ENCODE assay signal across 8 mouse cellular contexts in the genomic region with DNA sequence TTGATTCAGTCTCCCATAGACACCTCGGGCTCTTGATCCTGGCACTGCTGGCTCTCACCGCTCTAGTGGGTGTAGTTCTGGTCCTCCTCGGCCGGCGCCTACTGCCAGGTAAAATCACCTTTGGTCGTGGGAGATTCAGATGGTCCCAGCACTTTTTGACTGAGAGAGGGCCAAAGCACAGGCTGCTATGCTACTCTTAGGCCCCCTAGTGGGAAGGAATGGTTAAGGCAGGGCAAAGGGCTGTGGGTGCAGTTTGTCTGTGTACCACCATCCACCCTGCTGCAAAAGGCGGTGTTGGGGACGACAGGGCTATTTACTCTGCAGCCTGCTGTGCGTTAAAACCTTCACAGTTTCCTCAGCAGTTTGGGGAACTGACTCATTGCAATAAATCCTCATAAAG. TPM values are rescaled to one million over a fixed set of nuclear protein-coding genes. Genes with fewer than 3 reads are reported as not detected.
DNase-seq lines count a peak whose midpoint lies in the region; ATAC-seq lines count a peak whose summit lies in the region.

No protein-coding gene starts in this region.

- H3K36me3 ChIP-seq in embryonic facial prominence, embryonic 10.5 days (replicated peaks): no peaks in the 10 kb centered on the region
- no peaks in the 10 kb centered on the region for H3K36me3 ChIP-seq in heart, embryonic 10.5 days
- no peaks in the 10 kb centered on the region for H3K36me3 ChIP-seq in liver, embryonic 15.5 days (replicated peaks)
- no peaks in the 10 kb centered on the region for H3K36me3 ChIP-seq in stomach, embryonic 16.5 days (ENCODE audit: control insufficient read depth, insufficient read depth, low read length)

- DNase-seq in CD4-positive, CD25-positive, alpha-beta regulatory T cell, adult 2 months (ENCODE audit: low read depth, low spot score): peak; percentile 86
- peak; percentile 43 for DNase-seq in adrenal gland, adult 8-10 months
- peak; percentile 79 for DNase-seq in embryonic facial prominence, embryonic 10.5 days (ENCODE audit: low spot score)
- peak; percentile 88 for DNase-seq in heart, embryonic 10.5 days (ENCODE audit: low spot score)
- peak; percentile 90 for DNase-seq in kidney, adult 9 months
- peak; percentile 62 for DNase-seq in neural tube, embryonic 10.5 days (ENCODE audit: extremely low spot score, low spot score)

- no peaks in the 10 kb centered on the region for H3K9me3 ChIP-seq in embryonic facial prominence, embryonic 10.5 days
- no peaks in the 10 kb centered on the region for H3K9me3 ChIP-seq in heart, embryonic 10.5 days
- H3K9me3 ChIP-seq in liver, embryonic 15.5 days (replicated peaks): no peaks in the 10 kb centered on the region
- H3K9me3 ChIP-seq in stomach, embryonic 16.5 days (replicated peaks; ENCODE audit: control insufficient read depth, low read length): no peaks in the 10 kb centered on the region

- 0 out of 2 replicates have a peak overlapping the region, but pooled peaks have one; percentile 18 for H3K9ac ChIP-seq in liver, embryonic 15.5 days
- peak overlapping the region; percentile 38 for H3K9ac ChIP-seq in stomach, embryonic 16.5 days (ENCODE audit: low read length)

- peak overlapping the region; percentile 57; the same call in 1 of the 2 replicates for H3K27ac ChIP-seq in embryonic facial prominence, embryonic 10.5 days (replicated peaks)
- 0 out of 2 replicates have a peak overlapping the region, but pooled peaks have one; percentile 65 for H3K27ac ChIP-seq in heart, embryonic 10.5 days
- H3K27ac ChIP-seq in liver, embryonic 15.5 days (replicated peaks): no peak overlapping the region
- no peak overlapping the region for H3K27ac ChIP-seq in stomach, embryonic 16.5 days (ENCODE audit: low read length)

- 7% methylated on average over 9 of the region's 9 CpGs for WGBS in embryonic facial prominence, embryonic 10.5 days
- 6% methylated on average over 9 of the region's 9 CpGs for WGBS in heart, embryonic 10.5 days
- 3% methylated on average over 9 of the region's 9 CpGs for WGBS in liver, embryonic 15.5 days (ENCODE audit: insufficient replicate concordance)
- WGBS in stomach, embryonic 16.5 days: 5% methylated on average over 9 of the region's 9 CpGs

- H3K4me2 ChIP-seq in liver, embryonic 15.5 days: peak overlapping the region; percentile 73
- peak overlapping the region; percentile 63 for H3K4me2 ChIP-seq in stomach, embryonic 16.5 days (ENCODE audit: low read depth, low read length)

- peaks cover 53% of the 10 kb centered on the region for H3K27me3 ChIP-seq in embryonic facial prominence, embryonic 10.5 days (replicated peaks; ENCODE audit: low read depth, poor library complexity, severe bottlenecking)
- H3K27me3 ChIP-seq in heart, embryonic 10.5 days (ENCODE audit: insufficient read depth, poor library complexity, severe bottlenecking): peaks cover 82% of the 10 kb centered on the region
- peaks cover 31% of the 10 kb centered on the region for H3K27me3 ChIP-seq in liver, embryonic 15.5 days
- no peaks in the 10 kb centered on the region for H3K27me3 ChIP-seq in stomach, embryonic 16.5 days (ENCODE audit: control insufficient read depth, insufficient read depth, low read length)

- 0 out of 2 replicates have a peak, but pooled peaks have one; percentile 35 for ATAC-seq in liver, embryonic 15.5 days (ENCODE audit: insufficient read depth)
- ATAC-seq in stomach, embryonic 16.5 days (ENCODE audit: insufficient read depth, low FRiP score): peak; percentile 35; the same call in 1 of the 2 replicates

- H3K4me3 ChIP-seq in embryonic facial prominence, embryonic 10.5 days: peak overlapping the region; percentile 59
- H3K4me3 ChIP-seq in heart, embryonic 10.5 days: peak overlapping the region; percentile 57
- H3K4me3 ChIP-seq in liver, embryonic 15.5 days (replicated peaks): peak overlapping the region; percentile 45
- peak overlapping the region; percentile 39 for H3K4me3 ChIP-seq in stomach, embryonic 16.5 days (replicated peaks; ENCODE audit: low read length)

- peaks cover 38% of the 10 kb centered on the region for H3K4me1 ChIP-seq in embryonic facial prominence, embryonic 10.5 days
- H3K4me1 ChIP-seq in heart, embryonic 10.5 days: peaks cover 31% of the 10 kb centered on the region
- H3K4me1 ChIP-seq in liver, embryonic 15.5 days (replicated peaks): peaks cover 23% of the 10 kb centered on the region
- peaks cover 20% of the 10 kb centered on the region for H3K4me1 ChIP-seq in stomach, embryonic 16.5 days (ENCODE audit: control insufficient read depth, insufficient read depth, low read length)

RNA-seq across cellular contexts. Expression of a gene that starts 2.2 kb away (rescaled TPM):
- total RNA-seq in adrenal gland, adult 8-10 months (2022): 10 to 100 TPM; 17.5 to 29.1 (median 24.0) TPM
- polyA plus RNA-seq in embryonic facial prominence, embryonic 10.5 days (2016; fragmentation: Nextera tagmentation; extraction: Ambion mirVana): 2.4 and 2.5 TPM in 2 replicates
- 4.3 and 4.5 TPM in 2 replicates for polyA plus RNA-seq in heart, embryonic 10.5 days (2016; fragmentation: Nextera tagmentation; extraction: Ambion mirVana)
- polyA plus RNA-seq in liver, embryonic 15.5 days (2015; fragmentation: Nextera tagmentation; extraction: Ambion mirVana): 9.1 and 12.0 TPM in 2 replicates
- polyA plus RNA-seq in stomach, embryonic 16.5 days (2015; fragmentation: Nextera tagmentation; extraction: Ambion mirVana): 36.8 and 45.0 TPM in 2 replicates

RNA-seq across cellular contexts. Expression of a gene that starts 10.7 kb away (rescaled TPM):
- total RNA-seq in adrenal gland, adult 8-10 months (2022): 1 to 10 TPM in 3 of 4 experiments, under 1 TPM in 1; 0.74 to 1.9 (median 1.1) TPM
- 3.7 and 4.0 TPM in 2 replicates for polyA plus RNA-seq in embryonic facial prominence, embryonic 10.5 days (2016; fragmentation: Nextera tagmentation; extraction: Ambion mirVana)
- 1.9 and 3.6 TPM in 2 replicates for polyA plus RNA-seq in heart, embryonic 10.5 days (2016; fragmentation: Nextera tagmentation; extraction: Ambion mirVana)
- 0.09 and 0.33 TPM in 2 replicates for polyA plus RNA-seq in liver, embryonic 15.5 days (2015; fragmentation: Nextera tagmentation; extraction: Ambion mirVana)
- 21.1 and 28.9 TPM in 2 replicates for polyA plus RNA-seq in stomach, embryonic 16.5 days (2015; fragmentation: Nextera tagmentation; extraction: Ambion mirVana)

RNA-seq across cellular contexts. Expression of a gene that starts 14.1 kb away (rescaled TPM):
- total RNA-seq in adrenal gland, adult 8-10 months (2022): 10 to 100 TPM; 60.8 to 69.9 (median 67.4) TPM
- 23.5 and 27.2 TPM in 2 replicates for polyA plus RNA-seq in embryonic facial prominence, embryonic 10.5 days (2016; fragmentation: Nextera tagmentation; extraction: Ambion mirVana)
- 42.1 and 57.8 TPM in 2 replicates for polyA plus RNA-seq in heart, embryonic 10.5 days (2016; fragmentation: Nextera tagmentation; extraction: Ambion mirVana)
- polyA plus RNA-seq in liver, embryonic 15.5 days (2015; fragmentation: Nextera tagmentation; extraction: Ambion mirVana): 7.1 and 7.6 TPM in 2 replicates
- polyA plus RNA-seq in stomach, embryonic 16.5 days (2015; fragmentation: Nextera tagmentation; extraction: Ambion mirVana): 22.9 and 23.9 TPM in 2 replicates

RNA-seq across cellular contexts. Expression of a gene that starts 26.7 kb away (rescaled TPM):
- total RNA-seq in adrenal gland, adult 8-10 months (2022): 10 to 100 TPM; 40.6 to 52.5 (median 46.4) TPM
- polyA plus RNA-seq in embryonic facial prominence, embryonic 10.5 days (2016; fragmentation: Nextera tagmentation; extraction: Ambion mirVana): 87.2 and 88.8 TPM in 2 replicates
- 79.5 and 89.1 TPM in 2 replicates for polyA plus RNA-seq in heart, embryonic 10.5 days (2016; fragmentation: Nextera tagmentation; extraction: Ambion mirVana)
- polyA plus RNA-seq in liver, embryonic 15.5 days (2015; fragmentation: Nextera tagmentation; extraction: Ambion mirVana): 31.7 and 33.1 TPM in 2 replicates
- polyA plus RNA-seq in stomach, embryonic 16.5 days (2015; fragmentation: Nextera tagmentation; extraction: Ambion mirVana): 86.0 and 88.5 TPM in 2 replicates

RNA-seq across cellular contexts. Expression of a gene that starts 32.7 kb away (rescaled TPM):
- under 1 TPM; 0.20 to 0.40 (median 0.31) TPM for total RNA-seq in adrenal gland, adult 8-10 months (2022)
- polyA plus RNA-seq in embryonic facial prominence, embryonic 10.5 days (2016; fragmentation: Nextera tagmentation; extraction: Ambion mirVana): 2.1 and 2.2 TPM in 2 replicates
- 0.32 and 0.41 TPM in 2 replicates for polyA plus RNA-seq in heart, embryonic 10.5 days (2016; fragmentation: Nextera tagmentation; extraction: Ambion mirVana)
- 0.03 and 0.07 TPM in 2 replicates for polyA plus RNA-seq in liver, embryonic 15.5 days (2015; fragmentation: Nextera tagmentation; extraction: Ambion mirVana)
- polyA plus RNA-seq in stomach, embryonic 16.5 days (2015; fragmentation: Nextera tagmentation; extraction: Ambion mirVana): 0.19 and 0.52 TPM in 2 replicates

Comparison
In these comparisons a context has a peak if more than half of its experiments do, and no peak if none do; other contexts are left out.
1. H3K27ac ChIP-seq: peak in embryonic facial prominence, embryonic 10.5 days (single experiment) and heart, embryonic 10.5 days (single experiment); none in liver, embryonic 15.5 days (single experiment) and stomach, embryonic 16.5 days (single experiment).
2. Peak in every context shown above with its lines, with median percentiles within 50 percentile points of each other: DNase-seq and H3K4me3 ChIP-seq.